In the genomic region with DNA sequence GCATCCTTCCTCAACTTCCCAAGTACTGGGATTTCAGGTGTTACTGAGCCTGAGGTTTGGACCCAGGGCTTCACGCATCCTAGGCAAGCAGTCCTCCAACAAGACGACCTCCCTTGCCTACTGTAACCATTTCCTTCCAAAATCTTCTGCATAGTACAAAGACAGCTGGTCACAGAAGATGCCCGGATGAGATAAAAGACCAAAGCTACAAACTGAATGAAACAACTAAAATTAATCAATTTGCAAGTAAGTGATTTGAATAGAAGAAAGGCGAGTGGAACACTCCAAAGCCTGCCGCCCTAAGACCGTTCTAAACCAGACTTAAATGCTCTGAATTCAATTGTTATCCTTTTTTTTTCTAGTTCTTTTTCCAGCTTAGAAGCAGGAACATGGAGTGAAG, we compare ENCODE assay signal across 8 mouse cellular contexts. TPM values are rescaled to one million over a fixed set of nuclear protein-coding genes. Genes with fewer than 3 reads are reported as not detected.
DNase-seq lines count a peak whose midpoint lies in the region; ATAC-seq and TF ChIP-seq lines count a peak whose summit lies in the region.
"Had no signal": no experiment of that assay in that cellular context is flagged by ENCODE, and none has a peak within 500 bp of the region (broad histone marks: within the 10 kb centered on the region; RNA-seq: fewer than 3 reads in every experiment).

No protein-coding gene starts in this region.

- WGBS in hindbrain, postnatal 0 days: 45% methylated on average over 6 of the region's 6 CpGs
- 48% methylated on average over 6 of the region's 6 CpGs for WGBS in hindbrain, embryonic 16.5 days
- WGBS in embryonic facial prominence, embryonic 14.5 days: 55% methylated on average over 6 of the region's 6 CpGs
- WGBS in intestine, embryonic 15.5 days: 61% methylated on average over 6 of the region's 6 CpGs
- 37% methylated on average over 6 of the region's 6 CpGs for WGBS in midbrain, embryonic 16.5 days

- 0 out of 2 replicates have a peak overlapping the region, but pooled peaks have one; percentile 5 for H3K27ac ChIP-seq in hindbrain, postnatal 0 days
- no peak overlapping the region for H3K27ac ChIP-seq in hindbrain, embryonic 16.5 days (ENCODE audit: low read depth, low read length)
- H3K27ac ChIP-seq in embryonic facial prominence, embryonic 14.5 days (replicated peaks; ENCODE audit: low read depth, low read length): no peak overlapping the region
- peak overlapping the region; percentile 8; the same call in 1 of the 2 replicates for H3K27ac ChIP-seq in intestine, embryonic 15.5 days
- peak overlapping the region; percentile 71 for H3K27ac ChIP-seq in midbrain, embryonic 16.5 days (ENCODE audit: low read length)

- no peaks in the 10 kb centered on the region for H3K36me3 ChIP-seq in hindbrain, postnatal 0 days (ENCODE audit: insufficient read depth, low read length)
- H3K36me3 ChIP-seq in hindbrain, embryonic 16.5 days (ENCODE audit: control insufficient read depth, insufficient read depth, low read length): no peaks in the 10 kb centered on the region
- H3K36me3 ChIP-seq in embryonic facial prominence, embryonic 14.5 days (ENCODE audit: control insufficient read depth, insufficient read depth, low read length): no peaks in the 10 kb centered on the region
- no peaks in the 10 kb centered on the region for H3K36me3 ChIP-seq in intestine, embryonic 15.5 days
- H3K36me3 ChIP-seq in midbrain, embryonic 16.5 days (ENCODE audit: control insufficient read depth, insufficient read depth, low read length): no peaks in the 10 kb centered on the region

- H3K4me3 ChIP-seq in hindbrain, postnatal 0 days (ENCODE audit: low read length): no peak overlapping the region
- H3K4me3 ChIP-seq in hindbrain, embryonic 16.5 days (ENCODE audit: low read length): no peak overlapping the region
- H3K4me3 ChIP-seq in embryonic facial prominence, embryonic 14.5 days (ENCODE audit: low read depth, low read length): no peak overlapping the region
- no peak overlapping the region for H3K4me3 ChIP-seq in intestine, embryonic 15.5 days (replicated peaks)
- H3K4me3 ChIP-seq in midbrain, embryonic 16.5 days (ENCODE audit: low read depth, low read length): no peak overlapping the region

- ATAC-seq in hindbrain, postnatal 0 days: no peak
- no peak for ATAC-seq in hindbrain, embryonic 16.5 days
- ATAC-seq in embryonic facial prominence, embryonic 14.5 days (ENCODE audit: low read depth): no peak
- ATAC-seq in intestine, embryonic 15.5 days: no peak
- ATAC-seq in midbrain, embryonic 16.5 days: no peak
- no peak for ATAC-seq in inflammation-experienced regulatory T-cells, adult 6 months
- no peak for ATAC-seq in activated CD4-positive, CD25-positive, alpha-beta regulatory T cell, adult 4 months

- H3K4me1 ChIP-seq in hindbrain, postnatal 0 days (ENCODE audit: insufficient read depth, low read length): peaks cover 13% of the 10 kb centered on the region; the same call in 1 of the 2 replicates
- H3K4me1 ChIP-seq in hindbrain, embryonic 16.5 days (ENCODE audit: control insufficient read depth, insufficient read depth, low read depth, low read length): peaks cover 27% of the 10 kb centered on the region
- H3K4me1 ChIP-seq in embryonic facial prominence, embryonic 14.5 days (ENCODE audit: control insufficient read depth, insufficient read depth, low read length): peaks cover 9% of the 10 kb centered on the region; the same call in 1 of the 2 replicates
- H3K4me1 ChIP-seq in intestine, embryonic 15.5 days (replicated peaks): peaks cover 20% of the 10 kb centered on the region
- peaks cover 39% of the 10 kb centered on the region for H3K4me1 ChIP-seq in midbrain, embryonic 16.5 days (ENCODE audit: control insufficient read depth, insufficient read depth, low read length)

- no peak for DNase-seq in hindbrain, postnatal 0 days (ENCODE audit: low spot score)
- no peak for DNase-seq in embryonic facial prominence, embryonic 14.5 days (ENCODE audit: low spot score)

- no peak for TF ChIP-seq CTCF in hindbrain, postnatal 0 days (IDR thresholded peaks at IDR 0.05; ENCODE audit: low read depth)

- H3K9ac ChIP-seq in hindbrain, postnatal 0 days (replicated peaks; ENCODE audit: low read length): no peak overlapping the region
- no peak overlapping the region for H3K9ac ChIP-seq in hindbrain, embryonic 16.5 days (ENCODE audit: low read depth, low read length)
- no peak overlapping the region for H3K9ac ChIP-seq in embryonic facial prominence, embryonic 14.5 days (ENCODE audit: low read depth, low read length)
- H3K9ac ChIP-seq in intestine, embryonic 15.5 days: no peak overlapping the region
- H3K9ac ChIP-seq in midbrain, embryonic 16.5 days (ENCODE audit: low read depth, low read length): no peak overlapping the region
- H3K9ac ChIP-seq: lung, embryonic 14.5 days had no signal

- H3K9me3 ChIP-seq in hindbrain, postnatal 0 days (ENCODE audit: low read length): no peaks in the 10 kb centered on the region
- no peaks in the 10 kb centered on the region for H3K9me3 ChIP-seq in hindbrain, embryonic 16.5 days (ENCODE audit: control insufficient read depth, low read length)
- H3K9me3 ChIP-seq in embryonic facial prominence, embryonic 14.5 days (ENCODE audit: control insufficient read depth, low read length): no peaks in the 10 kb centered on the region
- H3K9me3 ChIP-seq in intestine, embryonic 15.5 days: no peaks in the 10 kb centered on the region
- H3K9me3 ChIP-seq in midbrain, embryonic 16.5 days (replicated peaks; ENCODE audit: control insufficient read depth, low read length, poor library complexity, severe bottlenecking): no peaks in the 10 kb centered on the region

- peak overlapping the region; percentile 35 for H3K4me2 ChIP-seq in hindbrain, postnatal 0 days (ENCODE audit: low read depth, low read length)
- no peak overlapping the region; the same call in 1 of the 2 replicates for H3K4me2 ChIP-seq in hindbrain, embryonic 16.5 days (ENCODE audit: low read length)
- H3K4me2 ChIP-seq in embryonic facial prominence, embryonic 14.5 days (ENCODE audit: low read depth, low read length): peak overlapping the region; percentile 39; the same call in 1 of the 2 replicates
- H3K4me2 ChIP-seq in intestine, embryonic 15.5 days (replicated peaks): 0 out of 2 replicates have a peak overlapping the region, but pooled peaks have one; percentile 33
- H3K4me2 ChIP-seq in midbrain, embryonic 16.5 days (ENCODE audit: low read length): peak overlapping the region; percentile 46

- no peaks in the 10 kb centered on the region for H3K27me3 ChIP-seq in hindbrain, postnatal 0 days (ENCODE audit: insufficient read depth, low read length)
- no peaks in the 10 kb centered on the region for H3K27me3 ChIP-seq in hindbrain, embryonic 16.5 days (replicated peaks; ENCODE audit: control insufficient read depth, insufficient read depth, low read length)
- peaks cover 24% of the 10 kb centered on the region for H3K27me3 ChIP-seq in embryonic facial prominence, embryonic 14.5 days (replicated peaks; ENCODE audit: control insufficient read depth, insufficient read depth, low read length)
- peaks cover 6% of the 10 kb centered on the region; the same call in 1 of the 2 replicates for H3K27me3 ChIP-seq in intestine, embryonic 15.5 days (replicated peaks)
- no peaks in the 10 kb centered on the region for H3K27me3 ChIP-seq in midbrain, embryonic 16.5 days (ENCODE audit: control insufficient read depth, insufficient read depth, low read depth, low read length)

RNA-seq across cellular contexts. Expression of a gene that starts 5.6 kb away (rescaled TPM):
- 26.6 and 33.8 TPM in 2 replicates for total RNA-seq in hindbrain, postnatal 0 days (2014; rRNA removed)
- polyA plus RNA-seq in hindbrain, postnatal 0 days (2015; fragmentation: Nextera tagmentation; extraction: Ambion mirVana): 24.4 and 27.0 TPM in 2 replicates
- 18.2 and 19.6 TPM in 2 replicates for polyA plus RNA-seq in hindbrain, embryonic 16.5 days (2015; fragmentation: Nextera tagmentation; extraction: Ambion mirVana)
- polyA plus RNA-seq in embryonic facial prominence, embryonic 14.5 days (2014; fragmentation: Nextera tagmentation; extraction: Ambion mirVana): 4.5 and 6.4 TPM in 2 replicates
- 12.8 and 13.5 TPM in 2 replicates for polyA plus RNA-seq in intestine, embryonic 15.5 days (2015; fragmentation: Nextera tagmentation; extraction: Ambion mirVana)
- 27.3 and 28.2 TPM in 2 replicates for polyA plus RNA-seq in midbrain, embryonic 16.5 days (2015; fragmentation: Nextera tagmentation; extraction: Ambion mirVana)
- 10 to 100 TPM in 2 of 3 experiments, 1 to 10 TPM in 1; 7.8 to 24.9 (median 21.2) TPM for polyA plus RNA-seq in inflammation-experienced regulatory T-cells, adult 6 months (2017; shearing (Covaris generic))
- 10 to 100 TPM; 15.5 to 17.9 TPM for polyA plus RNA-seq in activated CD4-positive, CD25-positive, alpha-beta regulatory T cell, adult 4 months (2017; shearing (Covaris generic))

RNA-seq across cellular contexts. Expression of a gene that starts 12.5 kb away (rescaled TPM):
- 9.0 and 13.2 TPM in 2 replicates for total RNA-seq in hindbrain, postnatal 0 days (2014; rRNA removed)
- 5.8 and 7.3 TPM in 2 replicates for polyA plus RNA-seq in hindbrain, postnatal 0 days (2015; fragmentation: Nextera tagmentation; extraction: Ambion mirVana)
- polyA plus RNA-seq in hindbrain, embryonic 16.5 days (2015; fragmentation: Nextera tagmentation; extraction: Ambion mirVana): 4.3 and 4.6 TPM in 2 replicates
- polyA plus RNA-seq in embryonic facial prominence, embryonic 14.5 days (2014; fragmentation: Nextera tagmentation; extraction: Ambion mirVana): 2.8 and 3.2 TPM in 2 replicates
- polyA plus RNA-seq in intestine, embryonic 15.5 days (2015; fragmentation: Nextera tagmentation; extraction: Ambion mirVana): 10.5 and 10.7 TPM in 2 replicates
- polyA plus RNA-seq in midbrain, embryonic 16.5 days (2015; fragmentation: Nextera tagmentation; extraction: Ambion mirVana): 5.0 and 5.6 TPM in 2 replicates
- 1 to 10 TPM in 2 of 3 experiments, under 1 TPM in 1; 0.33 to 1.5 (median 1.3) TPM for polyA plus RNA-seq in inflammation-experienced regulatory T-cells, adult 6 months (2017; shearing (Covaris generic))
- 1 to 10 TPM in 1 of 2 experiments, under 1 TPM in 1; 0.65 to 1.5 TPM for polyA plus RNA-seq in activated CD4-positive, CD25-positive, alpha-beta regulatory T cell, adult 4 months (2017; shearing (Covaris generic))

RNA-seq across cellular contexts. Expression of a gene that starts 33.6 kb away (rescaled TPM):
- 5.4 and 5.5 TPM in 2 replicates for total RNA-seq in hindbrain, postnatal 0 days (2014; rRNA removed)
- polyA plus RNA-seq in hindbrain, postnatal 0 days (2015; fragmentation: Nextera tagmentation; extraction: Ambion mirVana): 3.9 and 4.4 TPM in 2 replicates
- polyA plus RNA-seq in hindbrain, embryonic 16.5 days (2015; fragmentation: Nextera tagmentation; extraction: Ambion mirVana): 3.8 and 5.9 TPM in 2 replicates
- polyA plus RNA-seq in embryonic facial prominence, embryonic 14.5 days (2014; fragmentation: Nextera tagmentation; extraction: Ambion mirVana): 17.5 and 21.2 TPM in 2 replicates
- polyA plus RNA-seq in intestine, embryonic 15.5 days (2015; fragmentation: Nextera tagmentation; extraction: Ambion mirVana): 18.4 and 19.4 TPM in 2 replicates
- 4.3 TPM in 2 replicates for polyA plus RNA-seq in midbrain, embryonic 16.5 days (2015; fragmentation: Nextera tagmentation; extraction: Ambion mirVana)
- 10 to 100 TPM in 1 of 3 experiments, 1 to 10 TPM in 2; 2.7 to 21.2 (median 2.7) TPM for polyA plus RNA-seq in inflammation-experienced regulatory T-cells, adult 6 months (2017; shearing (Covaris generic))
- polyA plus RNA-seq in activated CD4-positive, CD25-positive, alpha-beta regulatory T cell, adult 4 months (2017; shearing (Covaris generic)): 1 to 10 TPM; 6.7 to 7.1 TPM

Comparison
In these comparisons a context has a peak if more than half of its experiments do, and no peak if none do; other contexts are left out.
1. H3K27ac ChIP-seq: peak in hindbrain, postnatal 0 days (single experiment), intestine, embryonic 15.5 days (single experiment) and midbrain, embryonic 16.5 days (single experiment); none in hindbrain, embryonic 16.5 days (single experiment) and embryonic facial prominence, embryonic 14.5 days (single experiment).